Mouse (Mus musculus) liver, adult 2 months (tissue): ENCODE results near the gene Kcnd3. TPM values are rescaled to one million over a fixed set of nuclear protein-coding genes. Genes with fewer than 3 reads are reported as not detected.

Experiments used
- DNase-seq: peaks from one replicate; pipeline ENCODE4 v3.0.0-alpha.2; 2011; ENCODE audit warnings: low read depth, low spot score; ENCODE audit errors: extremely low read depth
- H3K27ac ChIP-seq: fragments of 200-500 bp; replicated peaks from 2 replicates; pipeline ENCODE4 v1.5.1; 2012; ENCODE audit warnings: low read depth, mild to moderate bottlenecking, control low read depth, inconsistent platforms, low read length; ENCODE audit not compliant: insufficient read depth
- H3K27me3 ChIP-seq: fragments of 200-500 bp; 2 replicates; pipeline ENCODE4 v1.6.1; 2012; ENCODE audit warnings: mild to moderate bottlenecking, moderate library complexity, low read length, inconsistent platforms; ENCODE audit not compliant: control insufficient read depth, insufficient read depth
- H3K36me3 ChIP-seq: fragments of 200-500 bp; 2 replicates; pipeline ENCODE4 v1.6.1; 2012; ENCODE audit warnings: low read length, inconsistent platforms; ENCODE audit not compliant: control insufficient read depth, insufficient read depth
- H3K4me1 ChIP-seq: fragments of 200-500 bp; 2 replicates; pipeline ENCODE4 v1.6.1; 2011; ENCODE audit warnings: low read length; ENCODE audit not compliant: control insufficient read depth, insufficient read depth
- H3K4me3 ChIP-seq: fragments of 200-500 bp; 2 replicates; pipeline ENCODE4 v1.5.1; 2011; ENCODE audit warnings: low read depth, mild to moderate bottlenecking, control low read depth, low read length, moderate library complexity; ENCODE audit not compliant: insufficient read depth
- H3K79me2 ChIP-seq: fragments of 200-500 bp; 2 replicates; pipeline ENCODE4 v1.6.1; 2012; ENCODE audit warnings: inconsistent platforms, mild to moderate bottlenecking, low read length, moderate library complexity; ENCODE audit not compliant: control insufficient read depth, insufficient read depth
- H3K9ac ChIP-seq: fragments of 200-500 bp; 2 replicates; pipeline ENCODE4 v1.6.1; 2012; ENCODE audit warnings: low read depth, mild to moderate bottlenecking, control low read depth, inconsistent platforms, low read length
- CTCF ChIP-seq: fragments of 200-500 bp; IDR thresholded peaks from 2 replicates; pipeline ENCODE4 v1.5.1; 2011; ENCODE audit warnings: low read depth, low read length, control low read depth
- POLR2A ChIP-seq: fragments of 200-500 bp; IDR thresholded peaks from 2 replicates; pipeline ENCODE4 v1.6.1; 2011; ENCODE audit warnings: low read length, control low read depth; ENCODE audit not compliant: insufficient read depth; ENCODE audit errors: extremely low read depth
- WGBS: fragments of 180-500 bp; shearing (Covaris S2); methylation state at CpG from one replicate; pipeline ENCODE4 v1.1.7; 2018; 5-methylcytosine and 5-hydroxymethylcytosine counted together
- polyA plus RNA-seq: library from polyadenylated mRNA; depleted of rRNA; stranded (reverse); fragments of >200 nt; gene quantifications from 2 replicates; pipeline ENCODE4 v1.2.3, GENCODE M21; 2012
- total RNA-seq: library from RNA; depleted of rRNA; stranded (reverse); fragments of >200 nt; gene quantifications from 2 replicates; pipeline ENCODE4 v1.2.3, GENCODE M21; 2014

Kcnd3 gene
- total and polyA plus RNA-seq, 2 experiments, result under 0.01 to 0.04 TPM

GRCm38 (mm10) chr3:105452556-105453213 lies 555 bp downstream of the Kcnd3 start:
- H3K4me3 ChIP-seq, result peak overlapping the region; percentile 15; the same call in 1 of the 2 replicates
- no peaks in the 10 kb centered on the region for H3K79me2 ChIP-seq
- no peaks in the 10 kb centered on the region for H3K36me3 ChIP-seq
- H3K9ac ChIP-seq, result peak overlapping the region; percentile 31; the same call in 1 of the 2 replicates
- no peak for TF ChIP-seq CTCF
- no peak for TF ChIP-seq POLR2A
- 2% methylated on average over 60 of the region's 60 CpGs for WGBS
- peaks cover 20% of the 10 kb centered on the region for H3K27me3 ChIP-seq
- H3K27ac ChIP-seq, result no peak overlapping the region
- DNase-seq, result no peak
- H3K4me1 ChIP-seq, result peaks cover 5% of the 10 kb centered on the region; the same call in 1 of the 2 replicates

GRCm38 (mm10) chr3:105453214-105453950 lies 1.3 kb downstream of the Kcnd3 start:
- DNase-seq, result no peak
- TF ChIP-seq CTCF (no peak), POLR2A (no peak)
- Histone ChIP-seq H3K9ac (no peak overlapping the region), H3K4me3 (no peak overlapping the region), H3K79me2 (no peaks in the 10 kb centered on the region), H3K27me3 (peaks cover 20% of the 10 kb centered on the region), H3K4me1 (peaks cover 5% of the 10 kb centered on the region; the same call in 1 of the 2 replicates), H3K27ac (no peak overlapping the region), H3K36me3 (no peaks in the 10 kb centered on the region)
- WGBS, result 5% methylated on average over 19 of the region's 19 CpGs

- 67% methylated on average over 4 of the region's 4 CpGs for WGBS
- no peak overlapping the region for H3K9ac ChIP-seq
- no peak overlapping the region for H3K27ac ChIP-seq
- no peak for DNase-seq
- TF ChIP-seq POLR2A (no peak), CTCF (no peak)
- no peaks in the 10 kb centered on the region for H3K36me3 ChIP-seq
- H3K4me3 ChIP-seq, result no peak overlapping the region
- H3K79me2 ChIP-seq, result no peaks in the 10 kb centered on the region
- H3K27me3 ChIP-seq, result peaks cover 7% of the 10 kb centered on the region
- H3K4me1 ChIP-seq, result peaks cover 3% of the 10 kb centered on the region; the same call in 1 of the 2 replicates
These were observed 5.5 kb downstream of the Kcnd3 start for GRCm38 (mm10) chr3:105457657-105458056.

- no peak for TF ChIP-seq POLR2A
- no peak overlapping the region for H3K4me3 ChIP-seq
- no peak overlapping the region for H3K27ac ChIP-seq
- DNase-seq, result no peak
- H3K4me1 ChIP-seq, result no peaks in the 10 kb centered on the region
- WGBS, result 68% methylated on average over 8 of the region's 8 CpGs
- H3K79me2 ChIP-seq, result no peaks in the 10 kb centered on the region
- H3K27me3 ChIP-seq, result 0 out of 2 replicates have a peak, but pooled peaks cover 2% of the 10 kb centered on the region
- H3K36me3 ChIP-seq, result no peaks in the 10 kb centered on the region
- H3K9ac ChIP-seq, result no peak overlapping the region
These were observed 14.4 kb downstream of the Kcnd3 start for GRCm38 (mm10) chr3:105466538-105466937.

GRCm38 (mm10) chr3:105472564-105472963 lies 20.4 kb downstream of the Kcnd3 start:
- WGBS, result 76% methylated on average over 1 of the region's 1 CpGs
- TF ChIP-seq POLR2A, result no peak
- TF ChIP-seq CTCF, result no peak
- Histone ChIP-seq H3K36me3 (no peaks in the 10 kb centered on the region), H3K4me1 (no peaks in the 10 kb centered on the region), H3K79me2 (no peaks in the 10 kb centered on the region), H3K27me3 (no peaks in the 10 kb centered on the region), H3K4me3 (no peak overlapping the region), H3K27ac (no peak overlapping the region), H3K9ac (no peak overlapping the region)
- no peak for DNase-seq

GRCm38 (mm10) chr3:105476408-105476807 lies 24.3 kb downstream of the Kcnd3 start:
- Histone ChIP-seq H3K4me1 (no peaks in the 10 kb centered on the region), H3K4me3 (no peak overlapping the region), H3K9ac (no peak overlapping the region), H3K27me3 (no peaks in the 10 kb centered on the region), H3K79me2 (no peaks in the 10 kb centered on the region), H3K36me3 (no peaks in the 10 kb centered on the region), H3K27ac (no peak overlapping the region)
- WGBS, result 70% methylated on average over 1 of the region's 1 CpGs
- no peak for TF ChIP-seq POLR2A
- TF ChIP-seq CTCF, result no peak
- DNase-seq, result no peak
